Mouse (Mus musculus) cerebellum, adult 2 months (tissue): ENCODE measurements around the gene Kcnc2. TPM values are rescaled to one million over a fixed set of nuclear protein-coding genes. Genes with fewer than 3 reads are reported as not detected.
"Not testable (repeated sequence)": the region's sequence is repeated elsewhere in the genome, so short reads cannot be mapped to it uniquely, and the experiment has no call there.

ENCODE experiments used
- DNase-seq, 2 experiments: peaks; one replicate each; pipeline ENCODE4 v3.0.0; 2021
- H3K27ac ChIP-seq: fragments of 200-500 bp; 2 replicates; pipeline ENCODE4 v1.5.1; 2012; ENCODE audit warnings: low read length, control low read depth, inconsistent platforms; ENCODE audit not compliant: insufficient read depth
- H3K27me3 ChIP-seq: fragments of 200-500 bp; 2 replicates; pipeline ENCODE4 v1.6.1; 2012; ENCODE audit warnings: inconsistent platforms, mild to moderate bottlenecking, low read length, moderate library complexity; ENCODE audit not compliant: control insufficient read depth, insufficient read depth
- H3K4me1 ChIP-seq: fragments of 200-500 bp; 2 replicates; pipeline ENCODE4 v1.6.1; 2011; ENCODE audit warnings: low read length; ENCODE audit not compliant: control insufficient read depth, insufficient read depth
- H3K4me3 ChIP-seq: fragments of 200-500 bp; replicated peaks from 2 replicates; pipeline ENCODE3; 2011; ENCODE audit warnings: mild to moderate bottlenecking, low read depth, low read length, control low read depth; ENCODE audit not compliant: insufficient read depth
- CTCF ChIP-seq: fragments of 200-500 bp; IDR thresholded peaks from 2 replicates; pipeline ENCODE4 v1.5.1; 2011; ENCODE audit warnings: low read depth, mild to moderate bottlenecking, control low read depth, low read length, moderate library complexity, borderline replicate concordance; ENCODE audit not compliant: insufficient read depth
- POLR2A ChIP-seq: fragments of 200-500 bp; IDR thresholded peaks from 2 replicates; pipeline ENCODE4 v1.6.1; 2011; ENCODE audit warnings: low read length, control low read depth, borderline replicate concordance; ENCODE audit not compliant: insufficient read depth
- WGBS: fragments of 180-500 bp; shearing (Covaris S2); methylation state at CpG from one replicate; pipeline ENCODE4 v1.1.7; 2018; 5-methylcytosine and 5-hydroxymethylcytosine counted together
- polyA plus RNA-seq: library from polyadenylated mRNA; depleted of rRNA; stranded (reverse); fragments of >200 nt; gene quantifications from 2 replicates; pipeline ENCODE4 v1.2.3, GENCODE M21; 2012; rRNA removed

The Kcnc2 gene
- 16.3 and 21.1 TPM in 2 replicates for polyA plus RNA-seq

DNA sequence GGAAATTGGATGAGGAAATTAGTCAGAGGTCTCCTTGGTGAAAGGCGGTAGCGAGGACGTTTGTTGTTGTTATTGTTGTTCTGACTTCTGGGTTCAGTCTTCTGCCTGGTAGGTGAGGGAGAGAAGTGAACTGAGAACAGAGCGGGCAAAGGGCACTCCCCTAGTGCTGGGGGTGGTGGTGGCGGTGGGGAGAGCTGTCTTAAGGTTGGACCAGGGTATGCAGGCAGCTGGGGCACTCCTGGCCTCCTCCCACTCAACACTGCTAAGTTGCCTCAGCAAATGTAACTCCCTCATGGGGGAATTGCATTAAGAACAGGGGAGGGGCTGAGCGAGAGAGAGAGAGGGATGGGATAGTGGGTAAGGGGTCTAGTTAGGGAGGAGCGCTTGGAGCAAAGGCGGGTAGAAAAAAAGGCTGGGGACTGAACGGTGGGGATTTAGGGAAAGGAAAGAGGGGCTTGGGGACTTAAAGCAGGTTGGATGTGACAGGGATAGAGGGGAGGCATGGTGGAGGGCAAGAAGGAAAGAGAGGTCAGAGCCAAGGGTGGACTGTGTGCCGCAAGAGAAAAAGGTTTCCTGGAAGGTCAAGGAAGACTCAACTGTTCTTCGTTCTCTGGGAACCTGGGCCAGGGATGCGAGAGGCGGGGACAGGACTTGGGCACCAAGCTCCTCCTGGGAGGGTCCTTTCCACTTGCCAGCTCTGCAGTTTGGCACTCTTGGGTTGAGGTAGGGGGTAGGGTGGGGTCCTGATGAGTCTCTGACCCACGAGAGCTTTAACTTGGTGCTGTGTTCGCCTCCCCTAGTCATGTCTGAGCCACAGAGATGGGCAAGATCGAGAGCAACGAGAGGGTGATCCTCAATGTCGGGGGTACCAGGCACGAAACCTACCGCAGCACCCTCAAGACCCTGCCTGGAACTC is at the start of gene Kcnc2:
Gene Kcnc2, plus strand, starts transcription at position 235 of the 916 bp plus-strand sequence.
- WGBS, result 5% methylated on average over 20 of the region's 20 CpGs
- peaks cover 10% of the 10 kb centered on the region; the same call in 1 of the 2 replicates for H3K4me1 ChIP-seq
- H3K27ac ChIP-seq, result no peak within 1 kb of the TSS
- no peak for DNase-seq
- TF ChIP-seq POLR2A (no peak), CTCF (no peak)
- H3K4me3 ChIP-seq, result peak within 1 kb of the TSS; percentile 23
- H3K27me3 ChIP-seq, result peaks cover 3% of the 10 kb centered on the region; the same call in 1 of the 2 replicates

- 58% methylated on average over 1 of the region's 1 CpGs for WGBS
- DNase-seq, result no peak
- TF ChIP-seq CTCF (no peak), POLR2A (no peak)
- no peaks in the 10 kb centered on the region for H3K4me1 ChIP-seq
- no peak overlapping the region for H3K4me3 ChIP-seq
- no peaks in the 10 kb centered on the region for H3K27me3 ChIP-seq
- H3K27ac ChIP-seq, result no peak overlapping the region
These were observed 43.8 kb upstream of the Kcnc2 start for GRCm38 (mm10) chr10:112227073-112227472.

DNA sequence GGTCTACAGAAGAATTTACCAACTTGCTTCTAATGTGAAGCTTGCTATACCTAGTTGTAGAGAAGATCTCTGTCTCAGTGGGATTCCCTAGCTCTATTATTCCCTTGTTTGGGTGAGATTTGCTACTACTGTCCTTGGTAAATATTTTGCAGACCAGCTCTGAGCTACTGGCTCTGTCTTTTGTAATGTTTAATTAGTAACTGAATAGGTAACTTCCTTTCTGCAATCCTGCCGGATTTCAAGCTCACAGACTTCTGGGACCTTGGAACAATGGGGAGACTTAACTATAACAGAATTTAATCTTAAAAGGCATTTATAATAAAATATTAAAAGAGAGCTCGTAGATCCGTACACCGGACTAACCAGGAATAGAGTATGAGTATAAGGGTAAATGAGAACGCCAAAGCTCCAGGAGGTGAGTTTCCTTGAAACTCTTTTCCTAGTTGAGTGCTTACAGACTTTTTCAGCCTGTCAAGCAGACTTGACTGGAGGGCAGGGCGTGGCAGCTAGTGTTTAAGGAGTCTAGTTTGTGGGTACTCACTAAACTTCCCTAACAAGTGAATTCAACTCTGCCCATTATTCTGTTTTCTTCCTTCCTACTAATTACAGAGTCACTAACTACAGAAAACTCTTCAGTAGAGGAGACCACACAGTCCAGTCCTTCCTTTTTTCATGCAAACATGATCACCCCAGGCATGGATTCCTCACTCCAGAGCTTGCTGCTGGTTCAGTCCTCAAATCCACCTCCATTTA is 41.7 kb upstream of the Kcnc2 start:
- H3K27me3 ChIP-seq, H3K4me1 ChIP-seq, H3K4me3 ChIP-seq, DNase-seq, H3K27ac ChIP-seq: not testable (repeated sequence)
- 51% methylated on average over 6 of the region's 6 CpGs for WGBS

DNA sequence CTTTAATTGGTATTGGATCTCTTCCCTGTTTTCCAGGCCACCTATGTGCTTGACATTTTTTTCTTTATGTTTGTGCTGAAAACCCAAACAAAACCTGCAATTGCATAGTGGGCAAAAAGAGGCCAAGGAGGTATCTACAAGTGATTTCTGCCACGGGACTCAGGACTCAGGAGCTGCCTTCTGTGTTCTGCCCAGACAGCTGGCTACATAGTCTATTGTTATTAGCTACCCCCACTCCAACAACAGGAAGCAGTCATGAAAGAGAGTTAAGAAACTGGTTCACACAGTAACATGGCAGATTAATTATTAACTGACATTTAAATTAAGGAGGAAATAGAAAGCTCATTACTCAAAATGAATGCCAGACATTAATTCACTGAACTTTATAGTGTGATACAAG is 38.2 kb upstream of the Kcnc2 start:
- not testable (repeated sequence) for H3K4me1 ChIP-seq, DNase-seq, H3K27me3 ChIP-seq, H3K4me3 ChIP-seq, H3K27ac ChIP-seq
- 21% methylated on average over 1 of the region's 1 CpGs for WGBS

- not testable (repeated sequence) for DNase-seq
These were observed 35.5 kb upstream of the Kcnc2 start for GRCm38 (mm10) chr10:112235396-112235940.

GRCm38 (mm10) chr10:112248273-112248672 is 22.6 kb upstream of the Kcnc2 start:
- TF ChIP-seq POLR2A (no peak), CTCF (no peak)
- 73% methylated on average over 2 of the region's 2 CpGs for WGBS
- Histone ChIP-seq H3K4me1 (no peaks in the 10 kb centered on the region), H3K27me3 (no peaks in the 10 kb centered on the region), H3K4me3 (no peak overlapping the region), H3K27ac (no peak overlapping the region)
- no peak for DNase-seq

More at GRCm38 (mm10) chr10:112235396-112235940, 35.5 kb upstream of the Kcnc2 start:
- H3K4me1 ChIP-seq, H3K4me3 ChIP-seq, H3K27me3 ChIP-seq, H3K27ac ChIP-seq: not testable (repeated sequence)
- 77% methylated on average over 5 of the region's 5 CpGs for WGBS

DNA sequence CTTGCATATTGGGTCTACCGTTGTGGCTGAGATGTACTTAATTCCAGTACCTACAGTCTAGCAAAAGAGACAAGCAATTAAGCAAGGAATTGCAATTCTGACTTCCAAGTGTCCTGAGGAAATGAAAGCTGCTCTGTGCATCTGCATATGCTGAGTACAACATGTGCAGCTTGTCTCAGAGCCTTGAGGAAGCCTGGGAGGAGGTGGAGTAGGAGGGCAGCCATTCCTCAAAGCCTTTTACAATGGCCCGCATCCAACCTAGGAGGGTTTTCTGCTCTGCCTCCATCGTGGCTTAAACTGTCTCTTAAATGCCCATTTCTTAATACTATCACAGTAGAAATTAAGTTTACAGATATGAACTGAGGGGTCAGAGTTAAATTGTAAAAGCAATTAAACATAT is 7.5 kb upstream of the Kcnc2 start:
- TF ChIP-seq CTCF, result no peak
- TF ChIP-seq POLR2A, result no peak
- no peak overlapping the region for H3K27ac ChIP-seq
- no peaks in the 10 kb centered on the region for H3K27me3 ChIP-seq
- no peak for DNase-seq
- H3K4me3 ChIP-seq, result no peak overlapping the region
- WGBS, result 72% methylated on average over 3 of the region's 3 CpGs
- H3K4me1 ChIP-seq, result no peaks in the 10 kb centered on the region

GRCm38 (mm10) chr10:112269481-112269880 is 1.4 kb upstream of the Kcnc2 start:
- no peak overlapping the region for H3K4me3 ChIP-seq
- H3K27ac ChIP-seq, result no peak overlapping the region
- TF ChIP-seq CTCF, result no peak
- no peak for TF ChIP-seq POLR2A
- H3K27me3 ChIP-seq, result peaks cover 3% of the 10 kb centered on the region; the same call in 1 of the 2 replicates
- WGBS, result 91% methylated on average over 3 of the region's 3 CpGs
- peaks cover 10% of the 10 kb centered on the region; the same call in 1 of the 2 replicates for H3K4me1 ChIP-seq
- no peak for DNase-seq
